Mouse (Mus musculus) forebrain, embryonic 13.5 days (tissue): ENCODE measurements around the gene Rita1. TPM values are rescaled to one million over a fixed set of nuclear protein-coding genes. Genes with fewer than 3 reads are reported as not detected.

Source experiments
- ATAC-seq: fragments of 200-750 bp; cut with Nextera tagmentation; 2 replicates; pipeline ENCODE4 v1.8.0; 2017
- H3K27ac ChIP-seq: fragments of 300-500 bp; sonication (generic); 2 replicates; pipeline ENCODE4 v1.5.1; 2015; ENCODE audit warnings: inconsistent platforms, mild to moderate bottlenecking, moderate library complexity
- H3K27me3 ChIP-seq: fragments of 300-500 bp; sonication (generic); 2 replicates; pipeline ENCODE4 v1.6.1; 2015; ENCODE audit warnings: mild to moderate bottlenecking, inconsistent platforms
- H3K36me3 ChIP-seq: fragments of 300-500 bp; sonication (generic); 2 replicates; pipeline ENCODE4 v1.6.1; 2015; ENCODE audit warnings: mild to moderate bottlenecking, inconsistent platforms; ENCODE audit not compliant: poor library complexity, severe bottlenecking
- H3K4me1 ChIP-seq: fragments of 300-500 bp; sonication (generic); 2 replicates; pipeline ENCODE4 v1.6.1; 2015; ENCODE audit warnings: inconsistent platforms
- H3K4me2 ChIP-seq: fragments of 300-500 bp; sonication (generic); 2 replicates; pipeline ENCODE4 v1.6.1; 2015; ENCODE audit warnings: inconsistent platforms, mild to moderate bottlenecking, moderate library complexity
- H3K4me3 ChIP-seq: fragments of 300-500 bp; sonication (generic); 2 replicates; pipeline ENCODE4 v1.5.1; 2015; ENCODE audit warnings: mild to moderate bottlenecking, inconsistent platforms
- H3K9ac ChIP-seq: fragments of 300-500 bp; sonication (generic); 2 replicates; pipeline ENCODE4 v1.6.1; 2015; ENCODE audit warnings: mild to moderate bottlenecking, inconsistent platforms
- H3K9me3 ChIP-seq: fragments of 300-500 bp; sonication (generic); replicated peaks from 2 replicates; pipeline ENCODE4 v1.6.1; 2016; ENCODE audit warnings: inconsistent platforms
- WGBS: fragments of 180-500 bp; shearing (Covaris S2); methylation state at CpG from one replicate; pipeline ENCODE4 v1.1.7; 2015; 5-methylcytosine and 5-hydroxymethylcytosine counted together
- polyA plus RNA-seq: library from polyadenylated mRNA; unstranded; fragments of >200 nt; fragmentation: Nextera tagmentation; extraction: Ambion mirVana; gene quantifications from 2 replicates; pipeline ENCODE4 v1.2.1, GENCODE M21; 2015

The Rita1 gene
- polyA plus RNA-seq, 1 experiment from 2014 or later = 19.0 TPM

- no peak overlapping the region for H3K9ac ChIP-seq
- H3K36me3 ChIP-seq = peaks cover 21% of the 10 kb centered on the region
- H3K27me3 ChIP-seq = no peaks in the 10 kb centered on the region
- H3K4me1 ChIP-seq = peaks cover 27% of the 10 kb centered on the region
- no peaks in the 10 kb centered on the region for H3K9me3 ChIP-seq
- H3K27ac ChIP-seq = peak overlapping the region; percentile 66; the same call in 1 of the 2 replicates
- H3K4me2 ChIP-seq = no peak overlapping the region
- WGBS = 67% methylated on average over 12 of the region's 12 CpGs
- ATAC-seq = no peak
- no peak overlapping the region for H3K4me3 ChIP-seq
Observed at GRCm38 (mm10) chr5:120578504-120579081, 33.8 kb downstream of the Rita1 start.

- H3K36me3 ChIP-seq = peaks cover 15% of the 10 kb centered on the region
- H3K9me3 ChIP-seq = no peaks in the 10 kb centered on the region
- no peak overlapping the region for H3K4me3 ChIP-seq
- ATAC-seq = no peak
- H3K9ac ChIP-seq = no peak overlapping the region
- H3K4me1 ChIP-seq = peaks cover 27% of the 10 kb centered on the region
- H3K4me2 ChIP-seq = no peak overlapping the region
- H3K27ac ChIP-seq = 0 out of 2 replicates have a peak overlapping the region, but pooled peaks have one; percentile 14
- no peaks in the 10 kb centered on the region for H3K27me3 ChIP-seq
- WGBS = 66% methylated on average over 10 of the region's 10 CpGs
Observed at GRCm38 (mm10) chr5:120577935-120578441, 34.4 kb downstream of the Rita1 start.

- no peak overlapping the region for H3K9ac ChIP-seq
- no peaks in the 10 kb centered on the region for H3K9me3 ChIP-seq
- 83% methylated on average over 11 of the region's 11 CpGs for WGBS
- no peak overlapping the region for H3K4me3 ChIP-seq
- no peaks in the 10 kb centered on the region for H3K27me3 ChIP-seq
- H3K27ac ChIP-seq = no peak overlapping the region
- peaks cover 28% of the 10 kb centered on the region for H3K4me1 ChIP-seq
- H3K4me2 ChIP-seq = no peak overlapping the region
- no peak for ATAC-seq
- H3K36me3 ChIP-seq = peaks cover 6% of the 10 kb centered on the region
Observed at GRCm38 (mm10) chr5:120576781-120577301, 35.5 kb downstream of the Rita1 start.

GRCm38 (mm10) chr5:120574469-120575063 is 37.8 kb downstream of the Rita1 start:
- H3K9ac ChIP-seq = no peak overlapping the region
- ATAC-seq = no peak

GRCm38 (mm10) chr5:120571056-120571740 is 41.2 kb downstream of the Rita1 start:
- peaks cover 55% of the 10 kb centered on the region for H3K4me1 ChIP-seq
- 0 out of 2 replicates have a peak overlapping the region, but pooled peaks have one; percentile 8 for H3K9ac ChIP-seq
- ATAC-seq = no peak
- no peaks in the 10 kb centered on the region for H3K36me3 ChIP-seq
- 65% methylated on average over 14 of the region's 14 CpGs for WGBS
- H3K9me3 ChIP-seq = no peaks in the 10 kb centered on the region
- H3K4me2 ChIP-seq = no peak overlapping the region
- no peak overlapping the region for H3K27ac ChIP-seq
- no peak overlapping the region for H3K4me3 ChIP-seq
- H3K27me3 ChIP-seq = no peaks in the 10 kb centered on the region

More at GRCm38 (mm10) chr5:120574469-120575063, 37.8 kb downstream of the Rita1 start:
- Histone ChIP-seq H3K4me3 (no peak overlapping the region), H3K36me3 (no peaks in the 10 kb centered on the region; the same call in 1 of the 2 replicates), H3K27me3 (no peaks in the 10 kb centered on the region), H3K4me1 (peaks cover 41% of the 10 kb centered on the region), H3K4me2 (no peak overlapping the region), H3K27ac (no peak overlapping the region), H3K9me3 (no peaks in the 10 kb centered on the region)
- WGBS = 75% methylated on average over 10 of the region's 10 CpGs

GRCm38 (mm10) chr5:120570289-120570897 is 42.0 kb downstream of the Rita1 start:
- no peak overlapping the region for H3K27ac ChIP-seq
- peaks cover 63% of the 10 kb centered on the region for H3K4me1 ChIP-seq
- no peak overlapping the region for H3K4me3 ChIP-seq
- no peak overlapping the region for H3K4me2 ChIP-seq
- no peak overlapping the region for H3K9ac ChIP-seq
- ATAC-seq = no peak
- no peaks in the 10 kb centered on the region for H3K36me3 ChIP-seq
- H3K27me3 ChIP-seq = no peaks in the 10 kb centered on the region
- H3K9me3 ChIP-seq = no peaks in the 10 kb centered on the region
- 80% methylated on average over 11 of the region's 11 CpGs for WGBS

- H3K4me1 ChIP-seq = peaks cover 69% of the 10 kb centered on the region
- H3K9me3 ChIP-seq = no peaks in the 10 kb centered on the region
- H3K4me3 ChIP-seq = no peak overlapping the region
- H3K36me3 ChIP-seq = no peaks in the 10 kb centered on the region
- WGBS = 95% methylated on average over 3 of the region's 3 CpGs
- ATAC-seq = no peak
- H3K4me2 ChIP-seq = no peak overlapping the region
- H3K9ac ChIP-seq = no peak overlapping the region
- H3K27ac ChIP-seq = no peak overlapping the region
- H3K27me3 ChIP-seq = no peaks in the 10 kb centered on the region
Observed at GRCm38 (mm10) chr5:120569791-120570190, 42.6 kb downstream of the Rita1 start.

GRCm38 (mm10) chr5:120568964-120569363 is 43.4 kb downstream of the Rita1 start:
- H3K4me1 ChIP-seq = peaks cover 77% of the 10 kb centered on the region
- peak overlapping the region; percentile 43; the same call in 1 of the 2 replicates for H3K9ac ChIP-seq
- H3K27ac ChIP-seq = peak overlapping the region; percentile 97
- no peaks in the 10 kb centered on the region for H3K36me3 ChIP-seq
- no peak for ATAC-seq
- H3K27me3 ChIP-seq = no peaks in the 10 kb centered on the region
- H3K9me3 ChIP-seq = no peaks in the 10 kb centered on the region
- 92% methylated on average over 4 of the region's 4 CpGs for WGBS
- peak overlapping the region; percentile 38; the same call in 1 of the 2 replicates for H3K4me2 ChIP-seq
- no peak overlapping the region for H3K4me3 ChIP-seq

- Histone ChIP-seq H3K9ac (peak overlapping the region; percentile 43; the same call in 1 of the 2 replicates), H3K36me3 (no peaks in the 10 kb centered on the region), H3K4me2 (peak overlapping the region; percentile 38), H3K4me1 (peaks cover 83% of the 10 kb centered on the region), H3K9me3 (no peaks in the 10 kb centered on the region), H3K4me3 (no peak overlapping the region), H3K27ac (peak overlapping the region; percentile 97), H3K27me3 (no peaks in the 10 kb centered on the region)
- no peak for ATAC-seq
- 40% methylated on average over 9 of the region's 9 CpGs for whole genome bisulfite sequencing
Observed at GRCm38 (mm10) chr5:120568336-120568768, 44.0 kb downstream of the Rita1 start.

GRCm38 (mm10) chr5:120567761-120568211 is 44.6 kb downstream of the Rita1 start:
- Histone ChIP-seq H3K27ac (peak overlapping the region; percentile 97), H3K4me3 (no peak overlapping the region), H3K36me3 (no peaks in the 10 kb centered on the region), H3K27me3 (no peaks in the 10 kb centered on the region), H3K9me3 (no peaks in the 10 kb centered on the region), H3K4me1 (peaks cover 89% of the 10 kb centered on the region), H3K4me2 (peak overlapping the region; percentile 38), H3K9ac (peak overlapping the region; percentile 43)
- peak; percentile 41 for ATAC-seq
- 23% methylated on average over 14 of the region's 14 CpGs for WGBS

- H3K4me1 ChIP-seq = peaks cover 91% of the 10 kb centered on the region
- 13% methylated on average over 21 of the region's 21 CpGs for WGBS
- H3K9me3 ChIP-seq = no peaks in the 10 kb centered on the region
- H3K9ac ChIP-seq = peak overlapping the region; percentile 43
- no peaks in the 10 kb centered on the region for H3K36me3 ChIP-seq
- ATAC-seq = peak; percentile 25; the same call in 1 of the 2 replicates
- no peak overlapping the region for H3K4me3 ChIP-seq
- peak overlapping the region; percentile 38 for H3K4me2 ChIP-seq
- no peaks in the 10 kb centered on the region for H3K27me3 ChIP-seq
- H3K27ac ChIP-seq = peak overlapping the region; percentile 97
Observed at GRCm38 (mm10) chr5:120567253-120567701, 45.1 kb downstream of the Rita1 start.
